Mouse (Mus musculus): ENCODE results near the gene Olfr780.
"Not testable (repeated sequence)": the region's sequence is repeated elsewhere in the genome, so short reads cannot be mapped to it uniquely, and the experiment has no call there.

Gene Olfr780

GRCm38 (mm10) chr10:129317817-129318216 lies at the start of gene Olfr780:
Gene Olfr780, plus strand, starts transcription at chr10:129318117.
- DNase-seq (ENCODE audit: low spot score in 2 of 2) = no peak

DNA sequence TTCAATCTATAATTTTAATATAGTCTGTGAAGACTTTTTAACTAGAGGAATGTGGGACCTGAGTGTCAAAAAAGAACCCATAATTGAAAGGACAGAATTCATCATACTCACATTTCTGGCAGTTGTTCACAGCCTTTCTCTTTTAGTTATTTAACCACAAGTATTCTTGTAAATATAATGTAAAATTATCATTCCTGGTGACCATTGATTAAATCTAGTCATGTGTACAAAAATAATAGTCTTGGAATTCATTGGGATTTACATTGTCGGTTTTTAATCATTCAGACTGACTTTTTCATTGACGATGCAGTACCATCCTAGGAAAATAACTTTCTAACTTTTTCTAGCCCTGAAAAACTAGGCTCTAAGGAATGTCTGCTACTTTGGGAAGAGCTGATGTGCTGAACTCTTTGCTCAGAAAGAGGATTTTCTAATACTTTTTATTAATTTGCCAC lies 46.8 kb upstream of the Olfr780 start, which contains the start of gene Olfr777:
Olfr777 (minus strand) TSS at position 405 of the 455 bp plus-strand sequence.
- DNase-seq (ENCODE audit: low spot score in 2 of 2) = no peak

GRCm38 (mm10) chr10:129312973-129313372 lies 4.9 kb upstream of the Olfr780 start:
- not testable (repeated sequence) for DNase-seq (ENCODE audit: low spot score in 2 of 2)

GRCm38 (mm10) chr10:129313521-129313920 lies 4.4 kb upstream of the Olfr780 start:
- DNase-seq (ENCODE audit: low spot score in 2 of 2) = not testable (repeated sequence)

DNA sequence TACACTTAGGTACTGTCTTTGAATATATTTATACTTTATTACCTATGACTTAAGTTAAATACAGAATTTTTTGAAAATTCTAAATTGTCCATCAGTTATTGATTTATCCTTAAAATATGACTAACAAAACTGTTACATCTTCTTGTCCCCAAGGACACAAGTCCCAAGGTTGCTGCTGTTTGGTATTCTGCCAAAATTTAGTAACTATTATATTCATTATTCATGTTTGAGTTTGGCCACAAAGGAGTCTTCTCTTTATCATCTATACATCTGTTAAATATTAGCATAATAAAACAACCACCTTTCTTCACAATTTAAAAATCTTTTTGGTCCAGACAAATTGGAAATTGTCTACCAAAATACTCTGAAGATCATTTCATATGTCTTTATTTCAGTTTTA lies 10.6 kb downstream of the Olfr780 start, which contains the start of gene Olfr781:
Olfr781 (plus strand) TSS at position 301 of the 400 bp plus-strand sequence.
- DNase-seq (ENCODE audit: low spot score in 2 of 2) = no peak

- no peak for DNase-seq (ENCODE audit: low spot score in 2 of 2)
These were observed 30.6 kb downstream of the Olfr780 start, which contains the start of gene Olfr782 for GRCm38 (mm10) chr10:129348550-129348949. Gene Olfr782, plus strand, starts transcription at chr10:129348850.

DNA sequence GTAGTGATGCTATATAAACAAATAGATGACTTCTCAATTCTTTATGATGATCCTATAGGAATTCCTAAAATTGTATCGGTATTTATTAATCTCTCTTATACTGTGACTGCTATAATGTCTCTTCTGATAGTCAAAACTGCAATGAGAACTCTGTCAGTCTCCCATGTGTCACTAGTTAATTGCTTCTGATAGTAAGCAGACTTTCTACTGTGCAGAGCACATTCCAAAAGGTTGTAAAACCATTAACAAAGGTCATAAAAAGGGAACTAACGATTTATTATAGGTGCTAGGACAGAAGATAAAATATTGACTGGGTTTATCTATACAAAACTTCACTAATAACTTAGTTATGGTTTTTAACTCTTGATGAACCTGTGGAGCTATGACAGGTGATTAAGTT lies 34.6 kb downstream of the Olfr780 start:
- DNase-seq (ENCODE audit: low spot score in 2 of 2) = not testable (repeated sequence)

DNA sequence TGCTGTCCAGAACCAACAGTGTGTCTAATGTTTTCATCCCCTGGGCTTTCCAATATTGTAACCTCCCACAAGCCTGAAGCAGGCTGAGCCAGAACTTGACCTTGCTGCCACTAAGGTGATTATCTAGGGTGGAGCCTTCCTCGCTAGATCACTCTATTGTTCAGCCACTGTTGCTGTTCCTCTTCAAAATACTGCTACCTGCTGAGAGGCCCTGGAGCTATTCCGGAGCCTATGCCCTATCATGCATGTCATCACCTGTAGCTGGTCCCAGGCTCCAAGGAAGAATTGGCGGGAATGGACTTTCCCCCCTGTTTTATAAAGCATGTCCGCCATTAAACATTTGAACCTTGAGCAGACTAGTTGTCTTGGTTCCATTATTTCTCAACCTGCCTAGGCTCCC lies 38.6 kb downstream of the Olfr780 start:
- DNase-seq (ENCODE audit: low spot score in 2 of 2) = not testable (repeated sequence)

DNA sequence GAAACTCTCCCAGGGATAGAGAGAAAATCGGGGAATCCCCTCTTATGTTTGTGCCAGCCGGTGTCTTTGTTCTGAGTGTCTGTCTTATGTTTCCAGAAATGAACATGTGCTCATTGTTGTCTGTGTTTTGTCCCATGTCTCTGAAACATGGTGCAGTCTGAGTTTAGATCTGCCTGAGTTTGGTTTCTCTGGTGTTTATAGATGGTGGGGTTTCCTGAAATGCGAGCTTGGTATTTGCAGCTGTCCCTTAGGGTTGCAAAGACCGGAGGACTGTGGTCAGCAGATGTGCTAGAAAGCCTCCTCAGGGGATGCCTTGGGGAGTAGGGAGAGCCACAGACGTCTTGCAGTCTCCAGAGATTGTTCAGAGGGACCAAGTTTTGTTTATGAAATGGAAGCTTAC lies 39.4 kb downstream of the Olfr780 start:
- DNase-seq (ENCODE audit: low spot score in 2 of 2) = no peak
